Mouse (Mus musculus) forebrain, embryonic 16.5 days (tissue): ENCODE measurements around the gene Olfr1393. TPM values are rescaled to one million over a fixed set of nuclear protein-coding genes. Genes with fewer than 3 reads are reported as not detected.

Experiments used
- ATAC-seq: fragments of 200-750 bp; cut with Nextera tagmentation; 2 replicates; pipeline ENCODE4 v1.8.0; 2017; ENCODE audit warnings: mild to moderate bottlenecking, moderate library complexity
- H3K27ac ChIP-seq: fragments of 300-500 bp; sonication (generic); 2 replicates; pipeline ENCODE4 v1.5.1; 2014; ENCODE audit warnings: low read length, control low read depth
- H3K27me3 ChIP-seq: fragments of 300-500 bp; sonication (generic); replicated peaks from 2 replicates; pipeline ENCODE4 v1.6.1; 2014; ENCODE audit warnings: low read length; ENCODE audit not compliant: control insufficient read depth, insufficient read depth
- H3K36me3 ChIP-seq: fragments of 300-500 bp; sonication (generic); 2 replicates; pipeline ENCODE4 v1.6.1; 2014; ENCODE audit not compliant: control insufficient read depth, insufficient read depth
- H3K4me1 ChIP-seq: fragments of 300-500 bp; sonication (generic); replicated peaks from 2 replicates; pipeline ENCODE4 v1.6.1; 2014; ENCODE audit warnings: low read length; ENCODE audit not compliant: control insufficient read depth, insufficient read depth
- H3K4me2 ChIP-seq: fragments of 300-500 bp; sonication (generic); 2 replicates; pipeline ENCODE4 v1.6.1; 2014; ENCODE audit warnings: mild to moderate bottlenecking, low read length, control low read depth
- H3K4me3 ChIP-seq: fragments of 300-500 bp; sonication (generic); replicated peaks from 2 replicates; pipeline ENCODE4 v1.5.1; 2014; ENCODE audit warnings: mild to moderate bottlenecking, low read length, control low read depth
- H3K9ac ChIP-seq: fragments of 300-500 bp; sonication (generic); replicated peaks from 2 replicates; pipeline ENCODE4 v1.6.1; 2014; ENCODE audit warnings: low read depth, low read length, control low read depth
- H3K9me3 ChIP-seq: fragments of 300-500 bp; sonication (generic); 2 replicates; pipeline ENCODE4 v1.6.1; 2016; ENCODE audit warnings: low read length; ENCODE audit not compliant: control insufficient read depth
- WGBS: fragments of 180-500 bp; shearing (Covaris S2); extraction: QIAGEN DNeasy Blood & Tissue Kit; methylation state at CpG from one replicate; pipeline ENCODE4 v1.1.7; 2014; 5-methylcytosine and 5-hydroxymethylcytosine counted together
- polyA plus RNA-seq: library from polyadenylated mRNA; unstranded; fragments of >200 nt; fragmentation: Nextera tagmentation; extraction: Ambion mirVana; gene quantifications from 2 replicates; pipeline ENCODE4 v1.2.1, GENCODE M21; 2015

The Olfr1393 gene
- polyA plus RNA-seq, 1 experiment from 2014 or later: not detected

DNA sequence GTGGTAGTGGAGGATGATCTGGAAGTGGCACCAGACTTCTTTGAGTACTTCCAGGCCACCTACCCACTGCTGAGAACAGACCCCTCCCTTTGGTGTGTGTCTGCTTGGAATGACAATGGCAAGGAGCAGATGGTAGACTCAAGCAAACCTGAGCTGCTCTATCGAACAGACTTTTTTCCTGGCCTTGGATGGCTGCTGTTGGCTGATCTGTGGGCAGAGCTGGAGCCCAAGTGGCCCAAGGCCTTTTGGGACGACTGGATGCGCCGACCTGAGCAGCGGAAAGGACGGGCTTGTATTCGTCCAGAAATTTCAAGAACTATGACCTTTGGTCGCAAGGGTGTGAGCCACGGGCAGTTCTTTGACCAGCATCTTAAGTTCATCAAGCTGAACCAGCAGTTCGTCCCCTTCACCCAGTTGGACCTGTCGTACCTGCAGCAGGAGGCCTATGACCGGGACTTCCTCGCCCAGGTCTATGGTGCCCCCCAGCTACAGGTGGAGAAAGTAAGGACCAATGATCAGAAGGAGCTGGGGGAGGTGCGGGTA lies 16.7 kb upstream of the Olfr1393 start:
- H3K4me3 ChIP-seq: no peak overlapping the region
- H3K9ac ChIP-seq: no peak overlapping the region
- no peak overlapping the region for H3K27ac ChIP-seq
- ATAC-seq: no peak
- peaks cover 5% of the 10 kb centered on the region for H3K36me3 ChIP-seq
- H3K4me1 ChIP-seq: no peaks in the 10 kb centered on the region
- 95% methylated on average over 14 of the region's 14 CpGs for WGBS
- no peak overlapping the region for H3K4me2 ChIP-seq
- no peaks in the 10 kb centered on the region for H3K27me3 ChIP-seq
- H3K9me3 ChIP-seq: no peaks in the 10 kb centered on the region

DNA sequence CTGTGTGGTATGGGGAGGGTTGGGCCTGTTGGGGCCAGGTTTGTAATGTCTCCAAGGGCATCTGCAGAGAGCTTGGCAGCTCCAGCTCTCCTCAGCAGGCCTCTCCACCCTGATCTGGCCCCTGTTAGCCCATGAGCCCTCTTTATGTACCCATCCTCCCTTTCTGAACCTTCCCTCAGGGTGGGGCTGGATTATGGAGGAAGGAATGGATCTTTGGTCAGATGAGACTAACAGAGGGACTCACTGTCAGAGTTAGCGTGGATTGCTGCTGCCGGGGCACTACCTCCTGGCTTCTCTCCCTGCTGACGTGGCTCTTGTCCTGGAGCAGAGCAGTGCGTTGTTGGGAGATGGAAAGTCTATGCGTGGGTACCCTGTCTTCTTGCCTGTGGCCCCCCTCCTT lies 15.8 kb upstream of the Olfr1393 start:
- H3K27ac ChIP-seq: no peak overlapping the region
- H3K4me1 ChIP-seq: no peaks in the 10 kb centered on the region
- ATAC-seq: no peak
- H3K36me3 ChIP-seq: peaks cover 5% of the 10 kb centered on the region
- no peaks in the 10 kb centered on the region for H3K27me3 ChIP-seq
- no peak overlapping the region for H3K9ac ChIP-seq
- no peaks in the 10 kb centered on the region for H3K9me3 ChIP-seq
- WGBS: 90% methylated on average over 5 of the region's 5 CpGs
- H3K4me3 ChIP-seq: no peak overlapping the region
- no peak overlapping the region for H3K4me2 ChIP-seq

DNA sequence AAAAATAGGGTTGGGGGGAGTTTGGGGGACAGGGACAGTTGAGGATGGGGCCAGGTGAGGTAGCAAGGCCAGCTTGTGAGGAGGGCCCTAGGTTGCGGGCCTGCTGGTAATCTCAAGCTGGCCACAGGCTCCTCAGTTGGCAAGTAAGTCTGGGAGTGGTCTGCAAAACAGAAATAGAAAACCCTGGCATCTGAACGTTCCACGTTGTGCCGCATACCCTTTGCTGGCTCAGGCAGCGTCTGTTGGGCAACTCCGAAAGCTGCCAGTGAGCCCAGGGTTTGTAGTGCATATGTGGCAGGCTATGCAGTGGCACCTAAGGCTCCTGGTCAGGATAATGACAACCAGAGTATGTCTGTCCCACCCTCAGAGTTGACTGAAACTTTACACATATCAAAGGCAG lies 15.0 kb upstream of the Olfr1393 start:
- H3K4me1 ChIP-seq: no peaks in the 10 kb centered on the region
- peaks cover 5% of the 10 kb centered on the region for H3K36me3 ChIP-seq
- no peak for ATAC-seq
- H3K27me3 ChIP-seq: no peaks in the 10 kb centered on the region
- no peaks in the 10 kb centered on the region for H3K9me3 ChIP-seq
- 89% methylated on average over 6 of the region's 6 CpGs for WGBS
- H3K9ac ChIP-seq: no peak overlapping the region
- no peak overlapping the region for H3K4me3 ChIP-seq
- no peak overlapping the region for H3K4me2 ChIP-seq
- H3K27ac ChIP-seq: no peak overlapping the region

GRCm38 (mm10) chr11:49264081-49264480 lies 14.0 kb upstream of the Olfr1393 start:
- Histone ChIP-seq H3K4me1 (no peaks in the 10 kb centered on the region), H3K36me3 (peaks cover 5% of the 10 kb centered on the region), H3K4me3 (no peak overlapping the region), H3K9ac (no peak overlapping the region), H3K4me2 (no peak overlapping the region), H3K27me3 (no peaks in the 10 kb centered on the region), H3K9me3 (no peaks in the 10 kb centered on the region), H3K27ac (no peak overlapping the region)
- ATAC-seq: no peak
- WGBS: 91% methylated on average over 7 of the region's 7 CpGs

- H3K27ac ChIP-seq: no peak overlapping the region
- no peaks in the 10 kb centered on the region for H3K9me3 ChIP-seq
- H3K27me3 ChIP-seq: no peaks in the 10 kb centered on the region
- no peak overlapping the region for H3K4me2 ChIP-seq
- no peaks in the 10 kb centered on the region for H3K4me1 ChIP-seq
- H3K9ac ChIP-seq: no peak overlapping the region
- ATAC-seq: no peak
- 63% methylated on average over 11 of the region's 11 CpGs for WGBS
- H3K4me3 ChIP-seq: no peak overlapping the region
- peaks cover 4% of the 10 kb centered on the region for H3K36me3 ChIP-seq
These were observed 13.5 kb upstream of the Olfr1393 start for GRCm38 (mm10) chr11:49264622-49265021.

DNA sequence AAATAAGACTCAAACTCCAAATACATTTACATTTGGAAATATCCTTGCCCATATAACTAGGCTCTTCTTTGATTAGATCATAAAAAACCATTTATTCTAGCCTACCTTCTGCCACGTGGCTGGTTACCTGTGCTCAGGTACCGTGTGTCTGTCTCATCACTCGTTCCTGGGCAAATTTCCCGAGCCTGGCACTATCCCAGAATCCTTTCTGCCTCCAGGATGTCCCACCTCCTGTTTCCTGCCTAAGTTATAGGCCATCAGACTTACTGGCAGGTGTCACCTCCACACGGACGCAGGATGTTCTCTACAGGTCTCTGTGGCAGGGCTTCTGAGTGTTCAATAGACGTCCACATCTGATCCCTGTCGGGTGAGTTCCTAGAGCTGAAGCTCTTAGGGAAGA lies 13.0 kb upstream of the Olfr1393 start:
- no peak overlapping the region for H3K27ac ChIP-seq
- H3K4me2 ChIP-seq: no peak overlapping the region
- no peak overlapping the region for H3K4me3 ChIP-seq
- H3K36me3 ChIP-seq: peaks cover 3% of the 10 kb centered on the region
- H3K9ac ChIP-seq: no peak overlapping the region
- WGBS: 83% methylated on average over 8 of the region's 8 CpGs
- H3K27me3 ChIP-seq: no peaks in the 10 kb centered on the region
- H3K4me1 ChIP-seq: no peaks in the 10 kb centered on the region
- H3K9me3 ChIP-seq: no peaks in the 10 kb centered on the region
- ATAC-seq: no peak

DNA sequence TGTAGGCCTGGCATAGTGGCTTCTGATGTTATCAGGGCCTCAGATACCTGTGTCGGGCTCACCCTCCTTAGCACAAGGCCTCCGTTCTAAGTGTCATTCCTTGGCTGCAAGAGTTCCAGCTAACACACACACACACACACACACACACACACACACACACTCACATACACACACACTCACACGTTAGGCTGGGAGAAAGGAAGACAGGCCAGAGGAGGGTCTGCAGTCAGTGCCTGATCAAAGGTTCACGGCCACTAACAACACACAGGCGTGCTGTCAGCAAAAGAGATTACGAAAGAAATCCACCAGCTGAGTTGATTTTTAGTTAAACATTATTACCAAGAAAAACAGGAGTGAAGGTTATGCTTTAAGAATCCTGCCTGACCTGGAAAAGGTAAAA lies 11.4 kb upstream of the Olfr1393 start:
- Histone ChIP-seq H3K36me3 (no peaks in the 10 kb centered on the region), H3K4me1 (no peaks in the 10 kb centered on the region), H3K4me3 (no peak overlapping the region), H3K9me3 (no peaks in the 10 kb centered on the region), H3K27ac (no peak overlapping the region), H3K27me3 (no peaks in the 10 kb centered on the region), H3K4me2 (no peak overlapping the region), H3K9ac (no peak overlapping the region)
- no peak for ATAC-seq
- 83% methylated on average over 6 of the region's 6 CpGs for WGBS

DNA sequence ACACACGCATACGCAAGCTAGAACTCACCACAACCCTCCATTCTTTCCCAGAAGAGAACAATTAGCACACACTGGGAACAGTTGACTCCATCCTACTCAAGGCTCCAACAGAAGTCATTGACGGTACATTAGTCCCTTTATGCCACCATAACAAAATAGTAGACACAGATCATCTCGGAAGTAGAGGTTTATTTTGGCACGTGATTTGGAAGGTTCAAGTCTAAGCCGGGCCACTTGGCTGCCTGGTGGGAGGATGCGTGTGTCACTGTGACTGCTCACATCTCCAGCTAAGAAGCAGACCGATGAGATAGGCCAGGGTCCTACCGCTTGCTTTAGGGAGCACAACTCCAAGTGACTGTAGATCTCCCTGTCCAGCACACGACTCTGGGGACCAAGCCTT lies 10.8 kb upstream of the Olfr1393 start:
- Histone ChIP-seq H3K4me1 (no peaks in the 10 kb centered on the region), H3K9ac (no peak overlapping the region), H3K4me3 (no peak overlapping the region), H3K36me3 (no peaks in the 10 kb centered on the region), H3K27ac (no peak overlapping the region), H3K9me3 (no peaks in the 10 kb centered on the region), H3K27me3 (no peaks in the 10 kb centered on the region), H3K4me2 (no peak overlapping the region)
- no peak for ATAC-seq
- WGBS: 86% methylated on average over 10 of the region's 10 CpGs

- Histone ChIP-seq H3K4me2 (no peak overlapping the region), H3K9me3 (no peaks in the 10 kb centered on the region), H3K27me3 (no peaks in the 10 kb centered on the region), H3K36me3 (no peaks in the 10 kb centered on the region), H3K9ac (no peak overlapping the region), H3K27ac (no peak overlapping the region), H3K4me3 (no peak overlapping the region), H3K4me1 (no peaks in the 10 kb centered on the region)
- WGBS: 77% methylated on average over 15 of the region's 15 CpGs
- ATAC-seq: no peak
These were observed 10.0 kb upstream of the Olfr1393 start for GRCm38 (mm10) chr11:49267970-49268579.

- H3K9me3 ChIP-seq: no peaks in the 10 kb centered on the region
- WGBS: 95% methylated on average over 9 of the region's 9 CpGs
- ATAC-seq: no peak
- no peak overlapping the region for H3K4me2 ChIP-seq
- no peak overlapping the region for H3K4me3 ChIP-seq
- H3K4me1 ChIP-seq: no peaks in the 10 kb centered on the region
- no peak overlapping the region for H3K27ac ChIP-seq
- H3K27me3 ChIP-seq: no peaks in the 10 kb centered on the region
- H3K36me3 ChIP-seq: no peaks in the 10 kb centered on the region
- H3K9ac ChIP-seq: no peak overlapping the region
These were observed 8.3 kb upstream of the Olfr1393 start for GRCm38 (mm10) chr11:49269761-49270160.
